Mouse (Mus musculus): ENCODE results near the gene Gkn3.

Gene Gkn3

DNA sequence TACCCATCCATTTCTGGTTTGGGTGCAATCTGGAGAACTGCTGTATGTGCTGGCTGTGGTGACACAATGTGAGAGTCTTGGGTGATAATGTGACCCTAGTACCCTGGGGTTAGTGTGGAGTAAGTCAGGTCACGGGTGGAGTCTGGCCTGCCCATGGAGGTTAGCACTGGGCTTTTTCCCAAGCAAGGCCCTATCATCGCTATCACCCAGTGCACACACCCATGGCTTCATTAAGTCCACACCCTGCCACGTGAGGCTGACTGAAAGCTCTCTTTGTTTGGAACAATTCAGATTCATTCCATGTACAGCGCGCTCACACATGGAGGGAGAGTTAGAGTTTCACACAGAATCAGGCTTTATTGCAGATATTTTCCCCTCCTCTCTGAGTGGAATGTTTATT, 34.3 kb downstream of the Gkn3 start:
- WGBS, result 74% methylated on average over 5 of the region's 5 CpGs

DNA sequence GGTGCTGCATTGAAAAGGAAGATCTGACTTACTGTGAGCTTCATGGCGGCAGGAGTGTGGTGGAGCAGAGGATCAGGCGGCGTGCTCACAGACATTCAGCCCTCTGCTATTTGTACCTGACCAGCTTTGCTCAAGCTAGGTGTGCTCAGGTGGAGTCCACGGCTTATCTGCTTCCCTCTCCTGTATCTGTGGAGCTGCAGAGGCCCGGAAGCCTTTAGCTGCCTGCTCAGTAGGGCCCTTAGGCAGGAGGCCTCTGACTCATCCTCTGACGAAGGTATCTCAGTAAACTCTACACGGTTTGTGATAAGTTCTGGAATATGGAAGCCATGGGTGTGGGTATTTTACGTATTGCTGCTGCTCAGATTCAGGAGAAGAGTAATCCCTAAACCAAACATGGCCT, 37.9 kb downstream of the Gkn3 start, which contains the start of gene Gkn1:
TSS of gene Gkn1 (minus strand) at position 114 of the 400 bp plus-strand sequence.
- 95% methylated on average over 8 of the region's 8 CpGs for WGBS

DNA sequence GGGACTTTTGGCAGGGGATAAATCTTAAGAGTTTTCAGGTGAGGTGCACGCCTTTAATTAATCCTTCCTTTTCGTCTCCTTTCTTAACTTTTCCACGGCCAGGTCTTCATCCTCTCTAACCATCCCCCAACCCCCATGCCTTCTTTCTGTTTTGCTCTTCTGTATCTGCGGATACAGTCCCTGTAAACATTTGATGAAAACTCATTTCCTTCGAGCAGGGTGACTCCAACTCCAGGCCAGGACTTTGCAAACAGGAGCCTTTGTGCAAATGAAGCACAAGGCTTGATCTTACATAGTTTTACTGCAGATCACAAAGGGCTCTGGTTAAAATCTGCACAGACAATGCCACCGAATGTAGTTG, 52.8 kb downstream of the Gkn3 start:
- 16% methylated on average over 6 of the region's 6 CpGs for WGBS

DNA sequence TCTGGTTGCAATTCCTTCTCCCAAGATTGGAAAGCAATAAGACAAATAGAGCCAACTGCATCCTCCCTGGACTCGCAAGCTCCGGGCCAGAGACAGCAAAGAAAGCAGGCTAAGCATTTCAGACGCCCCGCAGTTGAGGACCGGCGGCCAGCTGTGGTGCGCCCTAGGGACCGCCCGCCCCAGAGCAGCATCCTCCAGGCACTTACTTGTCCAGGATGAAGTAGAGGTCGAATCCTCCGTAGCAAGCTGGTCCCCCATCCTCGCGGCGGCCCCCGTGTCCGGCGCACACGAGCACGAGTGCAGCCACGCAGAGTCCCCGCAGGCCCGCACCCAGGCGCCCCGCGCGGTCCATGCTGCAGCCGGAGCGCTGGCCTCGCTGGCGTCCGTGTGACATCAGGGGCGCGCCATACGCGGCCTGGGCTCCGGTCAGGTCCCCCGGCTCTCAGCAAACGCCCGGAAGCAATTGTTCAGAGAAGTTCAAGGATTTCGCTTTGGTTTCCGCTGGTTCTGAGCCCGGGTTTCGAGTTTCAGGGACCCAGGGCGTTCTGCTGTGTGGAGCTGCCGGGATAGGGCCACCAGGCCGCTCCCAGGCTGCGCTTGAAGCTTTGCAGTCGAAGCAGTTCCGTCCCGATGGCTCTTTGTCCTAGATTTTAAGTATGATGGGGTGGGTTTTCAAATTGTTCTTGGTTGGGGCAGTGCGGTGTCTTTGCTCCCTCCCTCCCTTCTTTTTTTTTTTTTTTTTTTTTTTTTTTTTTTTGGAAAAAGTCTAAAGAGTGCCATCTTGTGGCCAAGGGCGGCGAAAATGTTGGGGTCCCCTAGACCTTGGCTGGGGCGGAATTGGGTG, 53.4 kb downstream of the Gkn3 start, which contains the start of gene Antxr1:
TSS of gene Antxr1 (minus strand) at position 731 of the 844 bp plus-strand sequence.
- under 1% methylated on average over 54 of the region's 54 CpGs for WGBS

DNA sequence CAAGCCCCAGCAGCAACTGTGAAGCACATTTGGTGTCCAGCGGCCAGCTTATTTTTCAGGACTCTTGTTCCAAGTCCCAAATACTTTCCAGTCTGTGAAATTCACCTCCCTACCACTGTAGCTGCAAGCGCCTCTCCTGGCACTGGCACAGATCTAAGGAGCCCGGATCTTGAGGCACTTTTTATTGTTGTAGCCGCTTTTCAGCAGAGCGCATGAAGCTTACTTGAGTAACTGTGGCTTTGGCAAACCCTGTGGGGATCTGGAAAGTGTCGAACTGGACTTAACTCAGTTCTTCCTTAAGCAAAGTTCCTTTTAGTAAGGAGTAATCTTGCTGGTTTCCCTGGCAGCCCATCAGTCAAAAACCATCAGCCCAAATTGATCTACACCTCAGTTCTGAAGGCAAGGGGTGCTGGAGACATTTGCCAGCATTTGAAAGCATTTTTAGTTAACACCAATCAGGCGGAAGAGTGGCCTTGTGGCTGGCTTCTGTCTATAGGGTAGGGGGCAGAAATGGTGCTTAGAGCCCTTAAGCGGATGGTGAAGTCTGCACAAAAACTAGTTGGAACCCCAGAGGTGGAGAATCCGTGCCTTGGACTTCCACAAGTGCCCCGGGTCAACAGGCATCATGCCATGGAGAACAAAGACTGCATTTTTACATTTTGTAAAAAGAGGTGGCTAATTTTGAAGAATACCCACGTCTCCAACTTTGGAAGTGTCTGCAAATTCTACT, 54.2 kb downstream of the Gkn3 start:
- WGBS, result 15% methylated on average over 11 of the region's 11 CpGs

Data from cerebral cortex, adult 2 months (tissue).